Mouse (Mus musculus) liver, embryonic 14.5 days (tissue): ENCODE data around the gene Fscb.

Experiments used
- CTCF ChIP-seq: IDR thresholded peaks from 2 replicates; pipeline ENCODE4 v1.5.1; 2016; ENCODE audit warnings: antibody characterized with exemption, low read depth, control low read depth
- EP300 ChIP-seq: IDR thresholded peaks from 2 replicates; pipeline ENCODE4 v1.6.1; 2016; ENCODE audit warnings: antibody characterized with exemption, low read depth

GRCm38 (mm10) chr12:64516775-64517174, 42.3 kb upstream of the Fscb start:
- no peak for TF ChIP-seq EP300
- no peak for TF ChIP-seq CTCF
